Mouse (Mus musculus): ENCODE results near the gene Ciao2a. TPM values are rescaled to one million over a fixed set of nuclear protein-coding genes. Genes with fewer than 3 reads are reported as not detected.

Gene Ciao2a
- total RNA-seq, 2 experiments from 2014 or later, result 169 to 182 TPM

Other genes starting within 250 kb of the Ciao2a start
- gene Pclaf, start 236.4 kb upstream of the Ciao2a start, total RNA-seq (2014; fragmentation: Nextera tagmentation), result 39.0 and 59.8 TPM in 2 replicates
- gene Pclaf, start 236.4 kb upstream of the Ciao2a start, total RNA-seq (2017), result 79.5 and 86.8 TPM in 2 replicates
- gene Trip4, start 217.8 kb upstream of the Ciao2a start, total RNA-seq (2014; fragmentation: Nextera tagmentation), result 13.0 and 14.6 TPM in 2 replicates
- 25.9 and 26.6 TPM in 2 replicates for gene Trip4, start 217.8 kb upstream of the Ciao2a start, total RNA-seq (2017)
- gene Csnk1g1, start 217.7 kb upstream of the Ciao2a start, total RNA-seq (2014; fragmentation: Nextera tagmentation), result 25.0 and 29.1 TPM in 2 replicates
- gene Csnk1g1, start 217.7 kb upstream of the Ciao2a start, total RNA-seq (2017), result 21.4 and 22.0 TPM in 2 replicates
- 322 and 412 TPM in 2 replicates for gene Ppib, start 66.4 kb upstream of the Ciao2a start, total RNA-seq (2014; fragmentation: Nextera tagmentation)
- gene Ppib, start 66.4 kb upstream of the Ciao2a start, total RNA-seq (2017), result 561 and 601 TPM in 2 replicates
- gene Snx22, start 56.9 kb upstream of the Ciao2a start, total RNA-seq (2014; fragmentation: Nextera tagmentation), result 1.3 and 2.2 TPM in 2 replicates
- gene Snx22, start 56.9 kb upstream of the Ciao2a start, total RNA-seq (2017), result 0.80 and 0.99 TPM in 2 replicates
- 99.7 and 107 TPM in 2 replicates for gene Snx1, start within 50 bp of the Ciao2a start, total RNA-seq (2014; fragmentation: Nextera tagmentation)
- 114 and 128 TPM in 2 replicates for gene Snx1, start within 50 bp of the Ciao2a start, total RNA-seq (2017)
- 9.2 and 11.0 TPM in 2 replicates for gene Dapk2, start 31.6 kb downstream of the Ciao2a start, total RNA-seq (2014; fragmentation: Nextera tagmentation)
- gene Dapk2, start 31.6 kb downstream of the Ciao2a start, total RNA-seq (2017), result 5.2 and 10.3 TPM in 2 replicates
- gene Herc1, start 223.8 kb downstream of the Ciao2a start, total RNA-seq (2014; fragmentation: Nextera tagmentation), result 91.0 and 97.4 TPM in 2 replicates
- gene Herc1, start 223.8 kb downstream of the Ciao2a start, total RNA-seq (2017), result 96.9 and 106 TPM in 2 replicates

All from megakaryocyte-erythroid progenitor cell, adult 5-6 weeks (primary cell).